Mouse (Mus musculus): ENCODE data around the gene Tmem47.

Tmem47 gene

DNA sequence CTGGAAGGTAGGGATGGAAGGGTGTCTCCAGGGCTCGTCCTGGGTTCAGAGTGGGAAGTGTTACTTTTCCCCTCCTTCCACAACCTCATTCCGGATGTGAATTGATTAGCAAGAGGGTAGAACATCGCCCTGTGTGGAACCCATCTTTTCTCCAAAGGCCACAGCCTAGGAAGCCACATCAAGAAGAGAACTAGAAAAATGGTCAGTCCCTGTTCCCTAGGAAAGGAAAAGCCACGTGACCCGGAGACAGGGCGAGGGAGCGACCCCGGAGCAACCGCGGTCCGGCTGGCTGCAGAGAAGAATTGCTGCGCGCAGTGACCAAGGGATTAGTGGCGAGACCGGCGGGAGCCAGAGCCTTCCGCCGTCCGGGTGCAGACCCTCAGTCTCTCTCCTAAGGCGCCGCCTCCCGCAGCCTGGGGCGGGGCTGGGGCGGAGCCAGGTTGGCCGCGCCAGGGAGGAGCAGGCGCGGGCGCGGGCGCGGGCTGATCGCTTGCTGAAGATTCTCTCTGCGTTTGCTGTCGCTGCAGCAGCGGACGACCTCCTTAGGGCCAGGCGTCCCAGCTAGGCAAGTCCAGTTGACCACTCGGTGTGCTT lies at the start of gene Tmem47:
TSS of gene Tmem47 (plus strand) at position 489 of the 594 bp plus-strand sequence.
- peak; percentile 84 for DNase-seq (ENCODE audit: low spot score)

- DNase-seq (ENCODE audit: low spot score): peak; percentile 41
Observed at GRCm38 (mm10) chrX:81070804-81071461, 435 bp downstream of the Tmem47 start.

GRCm38 (mm10) chrX:81071746-81072640 lies 1.5 kb downstream of the Tmem47 start:
- peak; percentile 37 for DNase-seq (ENCODE audit: low spot score)

GRCm38 (mm10) chrX:81072651-81073050 lies 2.2 kb downstream of the Tmem47 start:
- peak; percentile 8 for DNase-seq (ENCODE audit: low spot score)

- DNase-seq (ENCODE audit: low spot score): peak; percentile 23
Observed at GRCm38 (mm10) chrX:81073834-81074233, 3.3 kb downstream of the Tmem47 start.

DNA sequence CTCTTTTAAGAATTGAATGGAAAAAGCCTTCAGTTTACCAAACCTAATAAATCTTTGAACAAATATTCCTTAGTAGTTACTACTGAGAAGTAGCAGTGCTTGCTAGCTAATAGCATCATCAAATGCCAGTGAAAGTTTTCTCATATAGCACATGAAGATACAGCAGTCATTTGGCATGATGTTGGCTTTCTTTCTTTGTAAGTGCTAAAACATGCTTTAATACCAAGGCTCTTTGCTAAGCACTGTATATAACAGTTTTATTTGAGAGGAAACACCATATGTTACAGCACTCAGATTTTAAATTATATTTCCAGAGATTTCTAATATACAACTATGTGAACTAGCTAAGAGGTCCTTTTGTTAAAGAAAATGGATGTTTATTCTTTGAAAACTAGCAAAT lies 8.0 kb downstream of the Tmem47 start:
- DNase-seq (ENCODE audit: low spot score): no peak

- no peak for DNase-seq (ENCODE audit: low spot score)
Observed at GRCm38 (mm10) chrX:81080996-81081395, 10.5 kb downstream of the Tmem47 start.

DNA sequence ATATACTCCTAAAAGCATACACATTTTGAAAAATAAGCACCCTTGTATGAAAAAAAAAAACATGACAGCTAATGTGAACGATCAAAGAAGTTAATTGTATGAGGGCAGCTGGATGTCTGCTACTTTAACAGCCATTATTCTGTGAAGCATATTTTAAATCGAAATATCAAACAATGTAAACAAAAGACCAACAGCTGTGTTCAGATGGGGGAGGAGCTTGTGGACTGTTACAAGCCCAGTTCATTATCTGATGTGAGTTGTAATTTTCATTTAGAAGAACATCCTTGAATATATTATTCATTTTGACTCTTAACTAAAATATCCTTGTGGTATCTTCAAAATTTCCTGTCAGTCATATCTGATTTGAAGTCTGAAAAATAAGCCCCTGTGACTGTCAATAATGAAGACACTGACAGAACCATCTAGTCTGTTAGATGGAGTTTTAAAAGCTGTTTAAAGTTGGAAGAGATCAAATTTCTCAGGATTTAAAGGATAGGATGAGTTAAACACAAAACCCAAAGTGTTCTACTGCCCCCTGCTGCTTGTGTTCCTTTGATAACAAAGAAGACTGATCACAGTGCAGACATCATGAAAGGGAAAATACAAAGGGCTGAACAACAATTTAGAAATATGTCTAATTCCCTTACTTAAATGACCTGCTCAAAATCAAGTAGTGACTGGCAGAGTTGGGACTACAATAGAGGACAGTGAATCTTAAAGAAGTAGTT lies 14.7 kb downstream of the Tmem47 start:
- peak; percentile 71 for DNase-seq (ENCODE audit: low spot score)

DNA sequence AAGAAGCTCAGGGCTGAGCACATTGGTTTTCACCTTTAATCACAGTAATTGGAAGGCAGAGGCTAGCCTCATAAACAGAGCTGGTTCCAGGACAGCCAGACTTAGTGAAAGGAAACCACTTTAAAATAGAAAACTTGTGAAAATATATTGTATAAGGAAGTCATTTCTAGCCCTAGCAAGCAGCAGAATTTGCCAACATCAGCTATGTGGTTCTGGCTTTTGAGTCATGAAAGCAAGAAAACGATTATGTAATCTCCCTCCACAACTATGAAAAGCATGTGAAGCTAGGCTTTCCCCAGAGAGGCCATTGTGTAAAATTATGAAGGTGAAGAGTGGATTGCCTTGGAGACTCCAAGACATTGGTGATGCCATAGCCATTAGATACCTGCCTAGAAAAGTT lies 76.9 kb downstream of the Tmem47 start:
- DNase-seq (ENCODE audit: low spot score): no peak
